Mouse (Mus musculus): ENCODE measurements around the gene Plp2. TPM values are rescaled to one million over a fixed set of nuclear protein-coding genes. Genes with fewer than 3 reads are reported as not detected.

Gene Plp2
- polyA plus RNA-seq, 1 experiment from 2014 or later, result 25.7 TPM

GRCm38 (mm10) chrX:7692862-7693261 lies 21.7 kb upstream of the Plp2 start:
- TF ChIP-seq EP300 (IDR thresholded peaks at IDR 0.05; ENCODE audit: low read depth) (no peak), CTCF (IDR thresholded peaks at IDR 0.05; ENCODE audit: low read depth) (peak; percentile 65)
- DNase-seq (peak; percentile 43), ATAC-seq (no peak)
- Histone ChIP-seq H3K4me3 (ENCODE audit: low read depth, low read length) (no peak overlapping the region), H3K9me3 (ENCODE audit: low read length) (no peaks in the 10 kb centered on the region), H3K36me3 (replicated peaks; ENCODE audit: insufficient read depth, low read length) (no peaks in the 10 kb centered on the region), H3K9ac (replicated peaks) (no peak overlapping the region), H3K4me2 (ENCODE audit: low read depth, low read length) (no peak overlapping the region), H3K4me1 (ENCODE audit: insufficient read depth) (0 out of 2 replicates have a peak, but pooled peaks cover 4% of the 10 kb centered on the region), H3K27me3 (ENCODE audit: insufficient read depth, low read length) (no peaks in the 10 kb centered on the region), H3K27ac (ENCODE audit: low read depth) (no peak overlapping the region)
- WGBS (ENCODE audit: insufficient replicate concordance), result 37% methylated on average over 4 of the region's 4 CpGs

DNA sequence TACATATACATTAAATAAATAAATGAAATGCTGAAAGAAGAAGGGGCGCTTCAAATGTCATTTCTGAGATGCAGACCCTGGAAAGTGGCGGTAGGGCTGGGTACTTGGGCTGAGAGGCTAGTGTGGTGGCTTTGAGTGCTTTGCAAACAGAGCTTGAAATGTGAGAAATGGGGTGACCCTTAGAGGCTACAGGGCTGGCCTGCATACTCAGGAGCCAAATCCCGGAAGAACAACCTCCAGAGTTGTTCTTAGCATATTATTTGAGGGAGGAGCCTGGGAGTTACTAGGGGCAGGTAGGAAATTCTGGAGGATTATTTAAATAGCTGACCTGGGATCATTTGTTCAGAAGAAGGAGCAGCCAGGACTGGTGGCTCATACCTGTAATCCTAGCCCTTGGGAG lies 19.3 kb upstream of the Plp2 start:
- Histone ChIP-seq H3K27ac (ENCODE audit: low read depth) (no peak overlapping the region), H3K4me3 (ENCODE audit: low read depth, low read length) (no peak overlapping the region), H3K36me3 (replicated peaks; ENCODE audit: insufficient read depth, low read length) (no peaks in the 10 kb centered on the region), H3K27me3 (ENCODE audit: insufficient read depth, low read length) (no peaks in the 10 kb centered on the region), H3K4me2 (ENCODE audit: low read depth, low read length) (no peak overlapping the region), H3K9me3 (ENCODE audit: low read length) (no peaks in the 10 kb centered on the region), H3K4me1 (ENCODE audit: insufficient read depth) (no peaks in the 10 kb centered on the region), H3K9ac (replicated peaks) (no peak overlapping the region)
- WGBS (ENCODE audit: insufficient replicate concordance), result 59% methylated on average over 3 of the region's 3 CpGs
- DNase-seq (no peak), ATAC-seq (no peak)
- TF ChIP-seq EP300 (IDR thresholded peaks at IDR 0.05; ENCODE audit: low read depth), result no peak
- no peak for TF ChIP-seq CTCF (IDR thresholded peaks at IDR 0.05; ENCODE audit: low read depth)

- no peak for ATAC-seq
These were observed 17.1 kb upstream of the Plp2 start for GRCm38 (mm10) chrX:7688321-7688720.

DNA sequence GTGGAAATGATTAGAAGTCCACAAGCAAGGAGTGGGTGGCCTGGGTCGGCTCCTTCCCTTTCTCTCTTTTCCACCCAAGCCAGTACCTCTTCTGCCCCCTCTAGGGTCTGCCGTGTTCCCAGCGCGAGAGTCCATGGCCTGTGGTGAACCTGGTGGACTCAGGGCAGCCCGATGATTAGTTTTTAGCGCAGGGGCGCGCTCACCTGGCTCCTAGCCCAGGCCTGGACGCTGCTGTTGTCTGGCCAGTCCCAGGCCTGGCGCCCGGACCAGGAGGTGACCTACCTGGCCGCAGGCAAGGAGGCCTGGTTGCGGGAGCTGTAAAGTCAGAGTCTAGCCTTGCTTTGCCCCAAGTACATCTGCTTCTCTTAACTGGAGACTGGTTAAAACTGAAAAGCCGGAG lies 9.7 kb upstream of the Plp2 start, which contains the start of gene Magix:
Gene Magix, minus strand, starts transcription at position 388 of the 400 bp plus-strand sequence.
- TF ChIP-seq CTCF (IDR thresholded peaks at IDR 0.05; ENCODE audit: low read depth) (no peak), EP300 (IDR thresholded peaks at IDR 0.05; ENCODE audit: low read depth) (no peak)
- peak within 1 kb of the TSS; percentile 29 for H3K4me3 ChIP-seq (ENCODE audit: low read depth, low read length)
- no peak within 1 kb of the TSS for H3K27ac ChIP-seq (ENCODE audit: low read depth)
- WGBS (ENCODE audit: insufficient replicate concordance), result 56% methylated on average over 13 of the region's 14 CpGs
- H3K36me3 ChIP-seq (replicated peaks; ENCODE audit: insufficient read depth, low read length), result no peaks in the 10 kb centered on the region
- no peak within 1 kb of the TSS for H3K9ac ChIP-seq (replicated peaks)
- H3K9me3 ChIP-seq (ENCODE audit: low read length), result no peaks in the 10 kb centered on the region
- no peaks in the 10 kb centered on the region for H3K27me3 ChIP-seq (ENCODE audit: insufficient read depth, low read length)
- DNase-seq (peak; percentile 50), ATAC-seq (peak; percentile 64)
- H3K4me2 ChIP-seq (ENCODE audit: low read depth, low read length), result peak within 1 kb of the TSS; percentile 70
- H3K4me1 ChIP-seq (ENCODE audit: insufficient read depth), result no peaks in the 10 kb centered on the region; the same call in 1 of the 2 replicates

More at GRCm38 (mm10) chrX:7688321-7688720, 17.1 kb upstream of the Plp2 start:
- DNase-seq, result no peak
- Histone ChIP-seq H3K36me3 (replicated peaks; ENCODE audit: insufficient read depth, low read length) (no peaks in the 10 kb centered on the region), H3K9ac (replicated peaks) (no peak overlapping the region), H3K4me1 (ENCODE audit: insufficient read depth) (no peaks in the 10 kb centered on the region), H3K9me3 (ENCODE audit: low read length) (no peaks in the 10 kb centered on the region), H3K27me3 (ENCODE audit: insufficient read depth, low read length) (no peaks in the 10 kb centered on the region), H3K4me3 (ENCODE audit: low read depth, low read length) (no peak overlapping the region), H3K27ac (ENCODE audit: low read depth) (no peak overlapping the region), H3K4me2 (ENCODE audit: low read depth, low read length) (no peak overlapping the region)
- WGBS (ENCODE audit: insufficient replicate concordance), result 76% methylated on average over 2 of the region's 2 CpGs
- TF ChIP-seq CTCF (IDR thresholded peaks at IDR 0.05; ENCODE audit: low read depth) (no peak), EP300 (IDR thresholded peaks at IDR 0.05; ENCODE audit: low read depth) (no peak)

GRCm38 (mm10) chrX:7680057-7680412 lies 8.8 kb upstream of the Plp2 start:
- Histone ChIP-seq H3K4me3 (ENCODE audit: low read depth, low read length) (peak overlapping the region; percentile 29), H3K9me3 (ENCODE audit: low read length) (no peaks in the 10 kb centered on the region), H3K9ac (replicated peaks) (no peak overlapping the region), H3K4me1 (ENCODE audit: insufficient read depth) (no peaks in the 10 kb centered on the region; the same call in 1 of the 2 replicates), H3K4me2 (ENCODE audit: low read depth, low read length) (peak overlapping the region; percentile 70), H3K36me3 (replicated peaks; ENCODE audit: insufficient read depth, low read length) (no peaks in the 10 kb centered on the region), H3K27ac (ENCODE audit: low read depth) (no peak overlapping the region), H3K27me3 (ENCODE audit: insufficient read depth, low read length) (no peaks in the 10 kb centered on the region)
- DNase-seq (no peak), ATAC-seq (peak; percentile 9)
- TF ChIP-seq CTCF (IDR thresholded peaks at IDR 0.05; ENCODE audit: low read depth) (no peak), EP300 (IDR thresholded peaks at IDR 0.05; ENCODE audit: low read depth) (no peak)
- WGBS (ENCODE audit: insufficient replicate concordance), result 21% methylated on average over 12 of the region's 12 CpGs

DNA sequence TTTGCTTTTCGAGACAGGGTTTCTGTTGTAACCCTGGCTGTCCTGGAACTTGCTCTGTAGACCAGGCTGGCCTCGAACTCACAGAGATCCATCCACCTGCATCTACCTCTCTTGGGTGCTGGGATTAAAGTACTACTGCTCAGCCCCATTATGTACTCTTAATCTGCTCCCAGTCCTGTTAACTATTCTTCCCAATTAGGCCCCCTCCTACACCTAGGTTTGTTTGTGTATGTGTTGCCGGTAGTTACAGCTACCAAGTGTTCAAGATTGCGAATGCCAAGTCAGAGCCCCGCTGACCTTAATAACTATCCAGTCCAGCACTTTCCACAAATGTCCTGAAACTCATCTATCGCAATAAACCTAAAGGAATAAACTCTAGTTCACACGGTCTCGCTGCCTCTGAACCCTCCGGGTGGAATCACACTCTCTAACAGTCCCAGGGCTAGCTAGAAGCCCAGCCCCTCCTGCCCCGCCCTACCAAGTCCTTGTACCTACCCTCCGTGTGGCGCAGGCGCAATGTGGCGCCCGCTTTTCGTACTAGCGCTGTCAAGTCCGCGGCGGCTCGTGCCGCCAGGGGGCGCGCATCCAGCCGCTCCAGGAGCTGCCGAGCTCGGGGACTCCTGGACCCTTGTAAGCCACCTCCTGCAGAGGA lies 8.3 kb upstream of the Plp2 start:
- DNase-seq (peak; percentile 90), ATAC-seq (peak; percentile 96)
- TF ChIP-seq CTCF (IDR thresholded peaks at IDR 0.05; ENCODE audit: low read depth), result peak; percentile 87
- no peak for TF ChIP-seq EP300 (IDR thresholded peaks at IDR 0.05; ENCODE audit: low read depth)
- Histone ChIP-seq H3K4me3 (ENCODE audit: low read depth, low read length) (peak overlapping the region; percentile 29), H3K9me3 (ENCODE audit: low read length) (no peaks in the 10 kb centered on the region), H3K27ac (ENCODE audit: low read depth) (no peak overlapping the region), H3K4me2 (ENCODE audit: low read depth, low read length) (peak overlapping the region; percentile 70), H3K36me3 (replicated peaks; ENCODE audit: insufficient read depth, low read length) (no peaks in the 10 kb centered on the region), H3K9ac (replicated peaks) (no peak overlapping the region), H3K27me3 (ENCODE audit: insufficient read depth, low read length) (no peaks in the 10 kb centered on the region), H3K4me1 (ENCODE audit: insufficient read depth) (no peaks in the 10 kb centered on the region; the same call in 1 of the 2 replicates)
- 14% methylated on average over 27 of the region's 27 CpGs for WGBS (ENCODE audit: insufficient replicate concordance)
